Mouse (Mus musculus) lung, embryonic 14.5 days (tissue): ENCODE results near the gene Sun1. TPM values are rescaled to one million over a fixed set of nuclear protein-coding genes. Genes with fewer than 3 reads are reported as not detected.

Experiments used
- ATAC-seq: fragments of 200-750 bp; cut with Nextera tagmentation; 2 replicates; pipeline ENCODE4 v1.8.0; 2017; ENCODE audit warnings: mild to moderate bottlenecking, moderate TSS enrichment, moderate library complexity; ENCODE audit not compliant: insufficient read depth
- DNase-seq: peaks from one replicate; pipeline ENCODE4 v3.0.0-alpha.2; 2015
- H3K27ac ChIP-seq: fragments of 300-500 bp; sonication (generic); 2 replicates; pipeline ENCODE4 v1.5.1; 2014; ENCODE audit warnings: low read depth, mild to moderate bottlenecking, moderate library complexity
- H3K27me3 ChIP-seq: fragments of 300-500 bp; sonication (generic); 2 replicates; pipeline ENCODE4 v1.6.1; 2014; ENCODE audit warnings: low read length, control low read depth; ENCODE audit not compliant: insufficient read depth
- H3K36me3 ChIP-seq: fragments of 300-500 bp; sonication (generic); 2 replicates; pipeline ENCODE4 v1.6.1; 2014; ENCODE audit warnings: control low read depth; ENCODE audit not compliant: insufficient read depth
- H3K4me1 ChIP-seq: fragments of 300-500 bp; sonication (generic); 2 replicates; pipeline ENCODE4 v1.6.1; 2014; ENCODE audit warnings: antibody characterized with exemption, control low read depth; ENCODE audit not compliant: insufficient read depth
- H3K4me2 ChIP-seq: fragments of 300-500 bp; sonication (generic); 2 replicates; pipeline ENCODE4 v1.6.1; 2014; ENCODE audit warnings: mild to moderate bottlenecking
- H3K4me3 ChIP-seq: fragments of 300-500 bp; sonication (generic); 2 replicates; pipeline ENCODE4 v1.5.1; 2014; ENCODE audit warnings: low read depth, low read length
- H3K9ac ChIP-seq: fragments of 300-500 bp; sonication (generic); 2 replicates; pipeline ENCODE4 v1.6.1; 2014
- H3K9me3 ChIP-seq: fragments of 300-500 bp; sonication (generic); 2 replicates; pipeline ENCODE4 v1.6.1; 2016; ENCODE audit warnings: low read depth, low read length, control low read depth
- CTCF ChIP-seq: IDR thresholded peaks from 2 replicates; pipeline ENCODE4 v1.5.1; 2016; ENCODE audit warnings: antibody characterized with exemption, low read depth
- WGBS: fragments of 180-500 bp; shearing (Covaris S2); extraction: QIAGEN DNeasy Blood & Tissue Kit; methylation state at CpG from one replicate; pipeline ENCODE4 v1.1.7; 2014; 5-methylcytosine and 5-hydroxymethylcytosine counted together
- polyA plus RNA-seq: library from polyadenylated mRNA; unstranded; fragments of >200 nt; fragmentation: Nextera tagmentation; extraction: Ambion mirVana; gene quantifications from 2 replicates; pipeline ENCODE4 v1.2.1, GENCODE M21; 2014

Gene Sun1
- polyA plus RNA-seq, 1 experiment from 2014 or later: 57.7 TPM

- H3K4me2 ChIP-seq: no peak overlapping the region
- no peaks in the 10 kb centered on the region for H3K27me3 ChIP-seq
- no peaks in the 10 kb centered on the region for H3K9me3 ChIP-seq
- ATAC-seq (no peak), DNase-seq (no peak)
- TF ChIP-seq CTCF: no peak
- H3K27ac ChIP-seq: no peak overlapping the region
- H3K4me1 ChIP-seq: peaks cover 3% of the 10 kb centered on the region; the same call in 1 of the 2 replicates
- H3K36me3 ChIP-seq: no peaks in the 10 kb centered on the region
- WGBS: 41% methylated on average over 8 of the region's 8 CpGs
- H3K9ac ChIP-seq: no peak overlapping the region
- no peak overlapping the region for H3K4me3 ChIP-seq
These were observed 85.1 kb downstream of the Sun1 start for GRCm38 (mm10) chr5:139285383-139286067.

GRCm38 (mm10) chr5:139286142-139286941, 85.9 kb downstream of the Sun1 start:
- H3K4me3 ChIP-seq: no peak overlapping the region
- 36% methylated on average over 14 of the region's 14 CpGs for WGBS
- H3K4me1 ChIP-seq: peaks cover 3% of the 10 kb centered on the region; the same call in 1 of the 2 replicates
- DNase-seq (peak; percentile 61), ATAC-seq (peak; percentile 22; the same call in 1 of the 2 replicates)
- no peak overlapping the region for H3K9ac ChIP-seq
- H3K36me3 ChIP-seq: no peaks in the 10 kb centered on the region
- no peaks in the 10 kb centered on the region for H3K9me3 ChIP-seq
- no peak overlapping the region for H3K4me2 ChIP-seq
- TF ChIP-seq CTCF: no peak
- no peaks in the 10 kb centered on the region for H3K27me3 ChIP-seq
- peak overlapping the region; percentile 67; the same call in 1 of the 2 replicates for H3K27ac ChIP-seq

DNA sequence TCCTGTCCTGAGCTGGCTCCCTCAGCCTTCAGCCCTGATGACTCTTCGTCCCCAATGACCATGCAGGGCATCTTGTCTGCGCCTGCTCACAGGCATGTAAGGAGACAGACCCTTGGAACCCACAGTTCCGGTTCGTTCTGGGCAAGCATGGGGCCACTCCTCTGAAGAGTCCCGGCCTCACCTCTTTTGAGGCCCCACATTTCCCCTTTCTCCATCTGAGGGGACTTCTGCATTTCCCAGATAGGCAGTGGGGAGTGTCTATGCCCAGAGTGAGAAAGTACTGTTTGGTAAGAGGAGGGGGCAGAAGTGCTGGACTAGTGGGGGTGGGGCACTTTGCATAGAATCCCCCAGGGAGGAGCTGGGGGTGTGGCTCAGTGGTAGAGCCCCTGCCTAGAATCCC, 86.7 kb downstream of the Sun1 start:
- no peak for TF ChIP-seq CTCF
- no peaks in the 10 kb centered on the region for H3K27me3 ChIP-seq
- no peak overlapping the region for H3K4me2 ChIP-seq
- ATAC-seq (no peak), DNase-seq (no peak)
- H3K27ac ChIP-seq: peak overlapping the region; percentile 67; the same call in 1 of the 2 replicates
- peaks cover 3% of the 10 kb centered on the region; the same call in 1 of the 2 replicates for H3K4me1 ChIP-seq
- H3K9me3 ChIP-seq: no peaks in the 10 kb centered on the region
- no peak overlapping the region for H3K9ac ChIP-seq
- no peaks in the 10 kb centered on the region for H3K36me3 ChIP-seq
- WGBS: 88% methylated on average over 5 of the region's 5 CpGs
- H3K4me3 ChIP-seq: no peak overlapping the region

GRCm38 (mm10) chr5:139287787-139288186, 87.3 kb downstream of the Sun1 start:
- H3K27ac ChIP-seq: no peak overlapping the region
- TF ChIP-seq CTCF: no peak
- no peaks in the 10 kb centered on the region for H3K27me3 ChIP-seq
- no peak overlapping the region for H3K4me3 ChIP-seq
- H3K4me1 ChIP-seq: peaks cover 3% of the 10 kb centered on the region; the same call in 1 of the 2 replicates
- ATAC-seq (no peak), DNase-seq (no peak)
- no peak overlapping the region for H3K9ac ChIP-seq
- no peak overlapping the region for H3K4me2 ChIP-seq
- H3K9me3 ChIP-seq: no peaks in the 10 kb centered on the region
- WGBS: 82% methylated on average over 4 of the region's 4 CpGs
- no peaks in the 10 kb centered on the region for H3K36me3 ChIP-seq

DNA sequence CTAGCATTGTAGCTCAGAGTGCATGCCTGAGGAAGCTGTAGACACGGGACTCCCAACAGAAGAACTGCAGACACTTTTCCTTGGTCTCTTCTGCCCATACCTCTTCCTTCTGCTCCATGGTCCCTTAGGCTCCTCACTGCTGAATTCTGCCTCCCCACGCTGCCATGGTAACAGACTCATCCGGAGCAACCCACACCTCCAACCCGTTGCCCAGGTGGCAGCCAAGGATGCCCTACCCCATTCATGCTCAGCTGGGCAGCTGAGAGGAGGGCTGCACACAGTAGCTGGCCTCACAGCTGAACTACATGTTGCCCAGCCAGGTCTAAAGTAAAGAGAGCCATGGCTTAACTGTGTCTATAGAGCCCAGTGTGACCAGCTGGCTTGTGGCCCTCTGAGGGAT, 88.2 kb downstream of the Sun1 start:
- no peaks in the 10 kb centered on the region for H3K9me3 ChIP-seq
- no peak overlapping the region for H3K4me3 ChIP-seq
- no peaks in the 10 kb centered on the region for H3K36me3 ChIP-seq
- peaks cover 3% of the 10 kb centered on the region; the same call in 1 of the 2 replicates for H3K4me1 ChIP-seq
- no peak for DNase-seq
- WGBS: 77% methylated on average over 4 of the region's 4 CpGs
- no peak overlapping the region for H3K9ac ChIP-seq
- TF ChIP-seq CTCF: no peak
- H3K27ac ChIP-seq: no peak overlapping the region
- H3K4me2 ChIP-seq: no peak overlapping the region
- no peaks in the 10 kb centered on the region for H3K27me3 ChIP-seq
- ATAC-seq: no peak

DNA sequence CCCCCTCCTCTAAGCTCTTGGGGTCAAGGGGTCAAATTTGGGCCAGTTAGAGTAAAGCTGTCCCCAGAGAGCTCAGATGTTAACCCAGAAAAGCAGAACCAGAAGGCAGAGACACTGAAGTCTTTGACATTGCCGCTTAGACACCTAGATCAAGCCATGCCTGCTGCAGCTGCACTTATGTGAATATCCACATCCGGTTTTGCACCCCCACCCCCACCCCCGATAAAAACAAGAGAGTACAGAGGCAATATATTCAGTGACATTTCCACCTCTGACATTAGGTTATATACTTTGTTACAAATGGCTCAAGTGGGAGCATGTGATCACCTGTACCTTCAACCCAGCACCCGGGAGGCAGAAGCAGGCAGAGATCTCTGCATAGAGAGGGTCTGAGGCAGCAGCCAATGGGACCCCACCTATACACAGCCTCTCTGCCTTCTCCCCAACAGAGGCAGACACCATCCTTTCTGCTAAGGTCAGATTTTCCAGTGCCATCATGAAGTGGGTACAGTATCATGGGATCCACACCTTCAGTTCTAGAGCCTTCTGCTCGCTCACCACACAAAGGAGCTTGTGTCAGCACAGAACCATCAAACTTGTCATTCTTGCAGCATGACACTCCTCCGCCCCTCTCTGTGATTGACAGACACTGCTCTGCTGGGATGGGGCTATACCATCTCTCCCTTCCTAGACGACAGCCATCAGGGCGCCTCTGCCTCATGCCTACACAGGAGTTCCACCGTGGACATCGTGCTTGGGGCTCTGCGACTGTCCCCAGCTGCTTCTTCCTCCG, 90.2 kb downstream of the Sun1 start:
- H3K4me1 ChIP-seq: peaks cover 3% of the 10 kb centered on the region; the same call in 1 of the 2 replicates
- no peaks in the 10 kb centered on the region for H3K36me3 ChIP-seq
- TF ChIP-seq CTCF: no peak
- no peak for ATAC-seq
- DNase-seq: no peak
- H3K4me2 ChIP-seq: no peak overlapping the region
- H3K4me3 ChIP-seq: no peak overlapping the region
- H3K9ac ChIP-seq: no peak overlapping the region
- no peaks in the 10 kb centered on the region for H3K27me3 ChIP-seq
- H3K27ac ChIP-seq: no peak overlapping the region
- WGBS: 80% methylated on average over 12 of the region's 12 CpGs
- H3K9me3 ChIP-seq: no peaks in the 10 kb centered on the region
